Mouse (Mus musculus) midbrain, embryonic 10.5 days (tissue): ENCODE measurements around the gene Cped1. TPM values are rescaled to one million over a fixed set of nuclear protein-coding genes. Genes with fewer than 3 reads are reported as not detected.
A peak's percentile ranks its signal among the peaks of the same experiment; 100 is the strongest.

Source experiments
- DNase-seq: peaks from one replicate; pipeline ENCODE4 v3.0.0-alpha.2; 2017; ENCODE audit warnings: low spot score
- H3K27ac ChIP-seq: fragments of 300-500 bp; sonication (generic); replicated peaks from 2 replicates; pipeline ENCODE4 v1.5.1; 2016; ENCODE audit warnings: mild to moderate bottlenecking
- H3K27me3 ChIP-seq: fragments of 300-500 bp; sonication (generic); 2 replicates; pipeline ENCODE4 v1.6.1; 2016; ENCODE audit warnings: low read depth, mild to moderate bottlenecking; ENCODE audit not compliant: poor library complexity, severe bottlenecking
- H3K36me3 ChIP-seq: fragments of 300-500 bp; sonication (generic); 2 replicates; pipeline ENCODE4 v1.6.1; 2016; ENCODE audit warnings: mild to moderate bottlenecking, moderate library complexity
- H3K4me1 ChIP-seq: fragments of 300-500 bp; sonication (generic); 2 replicates; pipeline ENCODE4 v1.6.1; 2016
- H3K4me3 ChIP-seq: fragments of 300-500 bp; sonication (generic); 2 replicates; pipeline ENCODE4 v1.5.1; 2016; ENCODE audit warnings: mild to moderate bottlenecking, moderate library complexity
- H3K9me3 ChIP-seq: fragments of 300-500 bp; sonication (generic); replicated peaks from 2 replicates; pipeline ENCODE4 v1.6.1; 2016; ENCODE audit warnings: mild to moderate bottlenecking
- WGBS: fragments of 180-500 bp; shearing (Covaris S2); methylation state at CpG from one replicate; pipeline ENCODE4 v1.1.7; 2016; 5-methylcytosine and 5-hydroxymethylcytosine counted together
- polyA plus RNA-seq: library from polyadenylated mRNA; unstranded; fragments of >200 nt; fragmentation: Nextera tagmentation; extraction: Ambion mirVana; gene quantifications from 2 replicates; pipeline ENCODE4 v1.2.1, GENCODE M21; 2016

Gene Cped1
- polyA plus RNA-seq, 1 experiment from 2014 or later = 10.4 TPM

- H3K27ac ChIP-seq = no peak overlapping the region
- 31% methylated on average over 17 of the region's 17 CpGs for WGBS
- H3K4me1 ChIP-seq = peaks cover 18% of the 10 kb centered on the region
- no peaks in the 10 kb centered on the region for H3K36me3 ChIP-seq
- no peak overlapping the region for H3K4me3 ChIP-seq
- H3K9me3 ChIP-seq = no peaks in the 10 kb centered on the region
- H3K27me3 ChIP-seq = peaks cover 15% of the 10 kb centered on the region
- no peak for DNase-seq
These were observed 16.9 kb downstream of the Cped1 start for GRCm38 (mm10) chr6:22002521-22003199.

GRCm38 (mm10) chr6:22003200-22003587, 17.5 kb downstream of the Cped1 start:
- H3K9me3 ChIP-seq = no peaks in the 10 kb centered on the region
- peaks cover 15% of the 10 kb centered on the region for H3K27me3 ChIP-seq
- 8% methylated on average over 6 of the region's 6 CpGs for WGBS
- no peaks in the 10 kb centered on the region for H3K36me3 ChIP-seq
- peak; percentile 61 for DNase-seq
- no peak overlapping the region for H3K4me3 ChIP-seq
- no peak overlapping the region for H3K27ac ChIP-seq
- peaks cover 18% of the 10 kb centered on the region for H3K4me1 ChIP-seq

GRCm38 (mm10) chr6:22003959-22004543, 18.3 kb downstream of the Cped1 start:
- Histone ChIP-seq H3K27ac (no peak overlapping the region), H3K36me3 (no peaks in the 10 kb centered on the region), H3K4me1 (peaks cover 16% of the 10 kb centered on the region), H3K9me3 (no peaks in the 10 kb centered on the region), H3K4me3 (no peak overlapping the region), H3K27me3 (peaks cover 15% of the 10 kb centered on the region)
- no peak for DNase-seq
- WGBS = 82% methylated on average over 10 of the region's 10 CpGs

GRCm38 (mm10) chr6:22008346-22008745, 22.6 kb downstream of the Cped1 start:
- no peaks in the 10 kb centered on the region for H3K9me3 ChIP-seq
- DNase-seq = no peak
- H3K4me1 ChIP-seq = peaks cover 4% of the 10 kb centered on the region
- no peak overlapping the region for H3K4me3 ChIP-seq
- 0 out of 2 replicates have a peak, but pooled peaks cover 6% of the 10 kb centered on the region for H3K27me3 ChIP-seq
- 94% methylated on average over 7 of the region's 7 CpGs for WGBS
- no peaks in the 10 kb centered on the region for H3K36me3 ChIP-seq
- H3K27ac ChIP-seq = no peak overlapping the region

- Histone ChIP-seq H3K36me3 (no peaks in the 10 kb centered on the region), H3K27me3 (no peaks in the 10 kb centered on the region), H3K27ac (no peak overlapping the region), H3K4me1 (no peaks in the 10 kb centered on the region), H3K4me3 (no peak overlapping the region), H3K9me3 (no peaks in the 10 kb centered on the region)
- no peak for DNase-seq
- WGBS = 92% methylated on average over 12 of the region's 12 CpGs
These were observed 24.5 kb downstream of the Cped1 start for GRCm38 (mm10) chr6:22010258-22010657.

GRCm38 (mm10) chr6:22010761-22011281, 25.1 kb downstream of the Cped1 start:
- H3K4me3 ChIP-seq = no peak overlapping the region
- H3K36me3 ChIP-seq = no peaks in the 10 kb centered on the region
- no peaks in the 10 kb centered on the region for H3K27me3 ChIP-seq
- DNase-seq = no peak
- no peak overlapping the region for H3K27ac ChIP-seq
- no peaks in the 10 kb centered on the region for H3K9me3 ChIP-seq
- WGBS = 91% methylated on average over 11 of the region's 11 CpGs
- H3K4me1 ChIP-seq = no peaks in the 10 kb centered on the region

- Histone ChIP-seq H3K9me3 (no peaks in the 10 kb centered on the region), H3K4me3 (no peak overlapping the region), H3K36me3 (no peaks in the 10 kb centered on the region), H3K27ac (no peak overlapping the region), H3K4me1 (no peaks in the 10 kb centered on the region), H3K27me3 (no peaks in the 10 kb centered on the region)
- no peak for DNase-seq
- 87% methylated on average over 2 of the region's 2 CpGs for WGBS
These were observed 25.8 kb downstream of the Cped1 start for GRCm38 (mm10) chr6:22011546-22011945.

- Histone ChIP-seq H3K27me3 (no peaks in the 10 kb centered on the region), H3K36me3 (no peaks in the 10 kb centered on the region), H3K4me1 (no peaks in the 10 kb centered on the region), H3K4me3 (no peak overlapping the region), H3K9me3 (no peaks in the 10 kb centered on the region), H3K27ac (no peak overlapping the region)
- no peak for DNase-seq
- 91% methylated on average over 5 of the region's 5 CpGs for WGBS
These were observed 26.4 kb downstream of the Cped1 start for GRCm38 (mm10) chr6:22012099-22012498.

GRCm38 (mm10) chr6:22012501-22012900, 26.8 kb downstream of the Cped1 start:
- 86% methylated on average over 5 of the region's 5 CpGs for WGBS
- no peaks in the 10 kb centered on the region for H3K27me3 ChIP-seq
- H3K9me3 ChIP-seq = no peaks in the 10 kb centered on the region
- no peak overlapping the region for H3K27ac ChIP-seq
- H3K4me3 ChIP-seq = no peak overlapping the region
- no peak for DNase-seq
- no peaks in the 10 kb centered on the region for H3K4me1 ChIP-seq
- no peaks in the 10 kb centered on the region for H3K36me3 ChIP-seq

- Histone ChIP-seq H3K4me1 (no peaks in the 10 kb centered on the region), H3K9me3 (no peaks in the 10 kb centered on the region), H3K27ac (no peak overlapping the region), H3K36me3 (no peaks in the 10 kb centered on the region), H3K4me3 (no peak overlapping the region), H3K27me3 (no peaks in the 10 kb centered on the region)
- no peak for DNase-seq
- WGBS = 91% methylated on average over 3 of the region's 3 CpGs
These were observed 27.7 kb downstream of the Cped1 start for GRCm38 (mm10) chr6:22013394-22013793.

- Histone ChIP-seq H3K36me3 (no peaks in the 10 kb centered on the region), H3K4me1 (no peaks in the 10 kb centered on the region), H3K4me3 (no peak overlapping the region), H3K27me3 (no peaks in the 10 kb centered on the region), H3K27ac (no peak overlapping the region), H3K9me3 (no peaks in the 10 kb centered on the region)
- no peak for DNase-seq
- WGBS = 95% methylated on average over 6 of the region's 6 CpGs
These were observed 28.7 kb downstream of the Cped1 start for GRCm38 (mm10) chr6:22014291-22014911.

GRCm38 (mm10) chr6:22017631-22018030, 31.9 kb downstream of the Cped1 start:
- 84% methylated on average over 7 of the region's 7 CpGs for WGBS

More at GRCm38 (mm10) chr6:22017631-22018030, 31.9 kb downstream of the Cped1 start:
- Histone ChIP-seq H3K4me1 (no peaks in the 10 kb centered on the region), H3K27ac (no peak overlapping the region), H3K27me3 (no peaks in the 10 kb centered on the region), H3K9me3 (no peaks in the 10 kb centered on the region), H3K36me3 (no peaks in the 10 kb centered on the region), H3K4me3 (no peak overlapping the region)
- DNase-seq = no peak
